Mouse (Mus musculus) embryonic stem cell, embryonic (primary cell): Measurements from ENCODE around the gene Hoxd8.

Experiments used
- CTCF ChIA-PET, 4 experiments: fragments of 300-600 bp in 2 of 4; fragments of 350-600 bp in 2 of 4; sonication (Branson Sonifier 250); formaldehyde crosslinking; loops; one replicate each; lab custom pipeline; 2022; ENCODE audit warnings: inconsistent platforms in 2 of 4; lab: Charles Lee
- POLR2A ChIA-PET, 4 experiments: fragments of 300-600 bp in 2 of 4; fragments of 350-600 bp in 2 of 4; sonication (Branson Sonifier 250); formaldehyde crosslinking; loops; one replicate each; lab custom pipeline; 2022; ENCODE audit warnings: antibody characterized with exemption in 4 of 4, inconsistent platforms in 1 of 4; lab: Charles Lee

The Hoxd8 gene

GRCm38 (mm10) chr2:74678891-74679595 is 25.4 kb upstream of the Hoxd8 start, which contains the start of gene Hoxd11:
Hoxd11 (plus strand) TSS chr2:74679557.
- CTCF ChIA-PET, result interaction anchor here in 2 of 4 experiments (0.9 to 1.4 kb wide), 3 partner anchors 10 to 23 kb away, joined by 3 to 6 read pairs (median 4); no protein-coding TSS in a partner anchor
- POLR2A ChIA-PET, result interaction anchor here in 2 of 4 experiments (0.7 to 2.0 kb wide), 5 partner anchors 11 to 14 kb away, joined by 3 to 7 read pairs (median 3); partner anchors contain the start of genes Hoxd10 (in 1 of the 2) and Hoxd13 (in 1 of the 2)

- POLR2A ChIA-PET, result interaction anchor here in 3 of 4 experiments (0.7 to 2.0 kb wide), 7 partner anchors 11 to 22 kb away, joined by 3 to 7 read pairs (median 3); partner anchors contain the start of genes Hoxd10 (in 1 of the 3) and Hoxd13 (in 1 of the 3)
- CTCF ChIA-PET, result interaction anchor here in 3 of 4 experiments (0.8 to 1.4 kb wide), 5 partner anchors 10 to 24 kb away, joined by 3 to 6 read pairs (median 3); partner anchors contain the start of gene Hoxd10 (in 1 of the 3)
These were observed 24.8 kb upstream of the Hoxd8 start for GRCm38 (mm10) chr2:74679596-74679971.

GRCm38 (mm10) chr2:74679980-74680379 is 24.4 kb upstream of the Hoxd8 start:
- POLR2A ChIA-PET, result interaction anchor here in 3 of 4 experiments (0.6 to 2.0 kb wide), 8 partner anchors 10 to 1188 kb away, joined by 3 to 7 read pairs (median 4); partner anchors contain the start of genes Hoxd10 (in 1 of the 3) and Hoxd13 (in 1 of the 3)
- CTCF ChIA-PET, result interaction anchor here (0.6 to 1.4 kb wide), 7 partner anchors 9 to 71 kb away, joined by 3 to 6 read pairs (median 4); partner anchors contain the start of gene Hoxd10 (in 1 of the 4)

DNA sequence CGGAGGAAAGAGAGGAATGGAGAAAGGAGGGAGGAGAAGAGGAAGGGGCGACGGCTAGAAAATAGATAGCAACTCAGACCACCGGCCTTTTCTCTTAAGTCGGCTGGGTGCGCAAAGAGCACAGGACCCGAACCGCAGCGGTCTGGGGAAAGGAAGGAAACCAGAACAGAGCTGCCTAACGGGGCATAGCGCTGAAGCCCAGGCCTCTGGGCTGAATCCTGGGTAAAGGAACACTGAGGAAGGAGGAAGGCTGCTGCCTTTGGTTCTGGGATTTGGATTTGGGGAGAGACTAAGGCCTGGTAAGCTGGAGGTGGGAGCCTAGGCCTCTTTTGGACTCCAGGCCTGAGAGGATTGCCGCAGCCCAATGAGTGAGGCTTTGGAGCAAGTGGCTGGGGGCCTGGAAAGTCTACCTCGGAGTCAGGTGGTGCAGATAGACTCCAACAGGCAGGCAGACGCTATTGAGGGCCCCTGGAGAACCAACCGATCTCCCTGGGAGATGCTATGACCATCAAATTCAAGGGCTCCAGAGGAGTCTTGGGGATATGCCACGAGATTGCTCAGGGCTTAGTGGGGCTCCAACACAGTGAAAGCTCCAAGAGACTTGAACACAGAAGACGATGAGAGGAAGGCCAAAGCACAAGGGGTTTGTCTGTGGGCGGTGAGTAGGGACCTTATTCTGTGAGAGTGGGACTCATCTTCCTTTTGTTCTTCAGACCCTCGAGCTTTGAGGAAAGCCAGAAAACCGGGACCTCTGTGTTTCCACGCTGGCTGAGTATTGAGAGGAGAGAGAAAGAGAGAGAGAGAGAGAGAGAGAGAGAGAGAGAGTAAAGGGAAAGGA is 23.6 kb upstream of the Hoxd8 start:
- CTCF ChIA-PET, result interaction anchor here (0.6 to 1.4 kb wide), 7 partner anchors 10 to 70 kb away, joined by 3 to 7 read pairs (median 4); partner anchors contain the start of gene Hoxd10 (in 1 of the 4)
- POLR2A ChIA-PET, result interaction anchor here in 3 of 4 experiments (0.6 to 2.0 kb wide), 13 partner anchors 9 to 636 kb away, joined by 3 to 7 read pairs (median 3); partner anchors contain the start of gene Hoxd13 (in 1 of the 3)

DNA sequence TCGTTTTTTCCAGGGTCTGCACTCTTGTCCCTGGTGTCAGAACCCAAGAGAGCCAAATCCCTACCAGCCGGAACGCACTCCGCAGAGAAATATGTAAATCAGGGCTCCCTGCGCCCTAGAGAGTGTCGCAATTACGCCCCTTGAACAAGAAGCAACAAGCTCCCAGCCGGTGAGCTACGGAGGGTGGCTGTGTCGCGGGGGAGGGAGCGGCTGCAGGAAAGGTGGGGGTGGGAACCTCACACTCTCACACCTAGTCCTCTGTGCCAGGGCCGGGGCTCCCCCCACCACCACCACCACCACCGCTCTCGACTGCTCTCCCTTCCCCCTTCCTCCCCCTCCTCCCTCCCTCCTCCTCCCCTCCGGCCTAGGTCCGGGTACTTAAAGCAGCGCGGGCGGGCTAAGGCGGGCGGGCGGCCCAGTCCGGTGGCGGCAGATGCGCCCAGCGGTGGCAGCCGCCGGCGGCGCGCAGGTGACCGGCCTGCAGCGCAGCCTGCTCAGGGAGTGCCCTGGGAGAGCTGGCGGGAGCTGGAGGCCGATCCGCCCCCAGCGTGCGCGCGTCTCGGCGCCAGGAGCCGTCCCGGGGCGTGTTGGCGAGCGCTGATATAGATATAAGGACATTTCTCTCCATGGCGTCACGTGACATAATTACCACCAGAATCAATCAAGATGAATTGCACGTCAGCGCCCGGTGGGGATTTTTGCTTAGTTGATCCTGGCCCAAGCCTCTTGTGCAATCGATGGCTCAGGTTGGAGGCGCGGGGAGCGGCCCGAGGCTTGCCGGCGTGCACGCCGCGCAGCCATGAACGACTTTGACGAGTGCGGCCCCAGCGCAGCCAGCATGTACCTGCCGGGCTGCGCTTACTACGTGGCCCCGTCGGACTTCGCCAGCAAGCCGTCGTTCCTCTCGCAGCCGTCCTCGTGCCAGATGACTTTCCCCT is 22.6 kb upstream of the Hoxd8 start:
- CTCF ChIA-PET, result interaction anchor here (0.6 to 1.3 kb wide), 8 partner anchors 10 to 1121 kb away, joined by 3 to 7 read pairs (median 4); partner anchors contain the start of gene Hoxd10 (in 1 of the 4)
- POLR2A ChIA-PET, result interaction anchor here in 3 of 4 experiments (0.5 to 1.3 kb wide), 11 partner anchors 9 to 635 kb away, joined by 3 to 7 read pairs (median 3); partner anchors contain the start of gene Hoxd13 (in 1 of the 3)

GRCm38 (mm10) chr2:74682796-74683195 is 21.6 kb upstream of the Hoxd8 start:
- CTCF ChIA-PET, result no interaction called here
- POLR2A ChIA-PET, result interaction anchor here in 3 of 4 experiments (0.6 to 1.1 kb wide), 5 partner anchors 12 to 977 kb away, joined by 3 to 7 read pairs (median 3); partner anchors contain the start of genes Hoxd3 (in 1 of the 3) and Hoxd4 (in 1 of the 3)

DNA sequence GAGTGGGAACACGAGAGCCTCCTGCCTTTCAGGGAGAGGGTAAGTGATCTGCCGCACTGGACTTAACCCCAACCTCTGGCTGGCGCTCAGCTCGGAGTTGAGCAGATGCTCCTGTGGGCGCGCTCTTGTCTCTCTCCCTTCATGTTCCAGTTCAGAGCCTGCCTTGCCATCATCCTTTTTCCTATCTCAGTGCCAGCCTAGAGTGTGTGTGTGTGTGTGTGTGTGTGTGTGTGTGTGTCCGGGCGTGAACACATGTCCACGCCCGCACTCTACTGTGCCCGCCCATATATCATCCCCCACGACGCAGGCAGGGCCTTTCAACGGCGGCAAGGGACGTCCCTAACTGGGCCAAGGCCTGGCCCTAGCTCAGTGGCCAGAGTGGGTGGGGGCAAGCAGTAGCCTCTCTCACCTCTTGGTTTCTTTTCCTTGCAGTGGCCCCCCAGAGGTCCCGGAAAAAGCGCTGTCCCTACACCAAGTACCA is 20.9 kb upstream of the Hoxd8 start:
- POLR2A ChIA-PET, result interaction anchor here in 3 of 4 experiments (0.6 to 1.1 kb wide), 5 partner anchors 13 to 977 kb away, joined by 3 to 7 read pairs (median 3); partner anchors contain the start of genes Hoxd3 (in 1 of the 3) and Hoxd4 (in 1 of the 3)
- CTCF ChIA-PET, result no interaction called here

DNA sequence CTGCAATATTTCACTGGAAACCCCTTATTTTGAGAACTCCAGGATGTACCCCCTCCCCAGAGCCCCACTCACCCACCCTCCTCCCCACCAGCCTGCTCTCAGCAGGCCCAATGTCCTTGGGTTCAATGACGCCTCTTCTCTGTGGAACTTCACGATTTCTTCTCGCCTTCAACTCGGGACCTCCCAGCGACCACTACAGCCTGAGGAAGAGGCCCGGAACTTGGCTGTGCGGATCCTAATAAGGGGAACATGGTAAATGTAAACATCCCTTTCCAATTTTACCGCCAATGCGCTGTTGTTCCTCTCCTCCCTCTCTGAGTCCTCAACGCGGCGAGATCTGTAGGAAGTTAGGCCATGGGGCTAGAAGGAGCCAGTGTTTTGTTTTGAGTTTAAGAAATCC is 20.3 kb upstream of the Hoxd8 start:
- ChIA-PET POLR2A (interaction anchor here in 1 of 4 experiments (1.0 kb wide), 1 partner anchor 22 kb away, joined by 3 read pairs; no protein-coding TSS in a partner anchor), CTCF (no interaction called here)

DNA sequence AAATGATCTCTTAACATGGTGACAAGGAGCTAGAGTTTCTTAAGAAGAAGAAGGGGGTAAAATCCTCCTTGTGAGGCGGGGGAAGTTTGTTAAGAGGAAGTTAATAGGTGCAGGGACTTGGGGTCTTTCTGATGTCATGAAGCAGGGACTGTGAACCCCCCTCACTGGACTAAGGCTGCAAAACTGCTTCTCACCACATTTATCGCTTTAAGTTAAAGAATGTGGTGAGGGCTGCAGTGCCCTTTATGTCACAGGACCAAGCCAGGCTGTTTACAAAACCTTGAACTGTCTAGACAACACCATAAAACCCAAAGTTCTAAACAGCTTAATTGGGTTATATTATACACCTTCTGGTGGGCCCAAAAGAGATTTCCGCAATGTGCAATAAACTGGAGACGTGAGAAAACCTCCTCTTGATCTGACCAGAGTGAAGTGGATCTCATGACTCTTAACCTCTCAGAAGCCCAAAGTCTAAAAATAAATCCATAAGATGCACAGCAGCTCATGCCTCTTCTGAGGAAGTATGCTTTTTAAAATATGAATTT is 19.3 kb upstream of the Hoxd8 start:
- CTCF ChIA-PET, result interaction anchor here in 2 of 4 experiments (0.6 to 0.7 kb wide), 2 partner anchors 20 to 621 kb away, joined by 3 to 4 read pairs; no protein-coding TSS in a partner anchor

DNA sequence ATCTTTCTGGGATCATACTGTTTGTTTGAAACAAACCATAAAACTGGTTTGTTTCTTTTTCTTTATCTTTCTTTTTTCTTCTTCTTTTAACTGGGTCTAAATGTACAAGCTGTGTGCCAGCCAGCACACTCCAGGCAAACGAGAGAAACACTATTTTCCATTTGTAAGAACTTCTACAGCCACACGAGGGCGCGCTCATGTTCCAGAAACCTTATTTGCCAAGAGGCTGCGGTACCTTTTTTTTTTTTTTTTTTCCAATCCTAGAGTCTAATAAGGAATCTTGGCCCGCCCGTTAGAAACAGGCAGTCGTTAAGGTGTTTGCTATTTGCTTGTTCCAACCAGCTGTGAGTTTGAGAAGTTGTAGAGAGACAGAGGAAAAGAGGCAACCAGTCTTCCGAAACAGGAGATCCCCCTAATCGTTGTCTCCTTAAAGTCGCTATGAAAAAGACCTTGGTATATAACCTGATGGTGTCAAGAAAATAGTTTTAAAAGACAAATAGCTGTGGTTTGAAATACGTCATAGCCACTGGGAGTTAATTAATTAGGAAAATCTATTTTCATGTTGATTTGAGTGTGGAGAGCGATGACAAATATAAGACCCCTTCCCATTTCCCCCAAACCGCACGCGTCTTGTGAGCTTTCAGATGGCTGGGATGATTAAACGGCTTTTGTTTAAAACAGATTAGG is 18.0 kb upstream of the Hoxd8 start:
- POLR2A ChIA-PET, result interaction anchor here in 2 of 4 experiments (0.7 to 1.4 kb wide), 3 partner anchors 14 to 57 kb away, joined by 3 to 6 read pairs (median 3); no protein-coding TSS in a partner anchor
- CTCF ChIA-PET, result interaction anchor here (0.6 to 1.2 kb wide), 17 partner anchors 8 to 1171 kb away, joined by 3 to 10 read pairs (median 4); partner anchors contain the start of gene Hoxd9 (in 1 of the 4)

More for the DNA sequence above, 19.3 kb upstream of the Hoxd8 start:
- POLR2A ChIA-PET, result interaction anchor here in 3 of 4 experiments (0.6 to 1.4 kb wide), 6 partner anchors 21 to 1415 kb away, joined by 3 to 4 read pairs (median 3); no protein-coding TSS in a partner anchor

DNA sequence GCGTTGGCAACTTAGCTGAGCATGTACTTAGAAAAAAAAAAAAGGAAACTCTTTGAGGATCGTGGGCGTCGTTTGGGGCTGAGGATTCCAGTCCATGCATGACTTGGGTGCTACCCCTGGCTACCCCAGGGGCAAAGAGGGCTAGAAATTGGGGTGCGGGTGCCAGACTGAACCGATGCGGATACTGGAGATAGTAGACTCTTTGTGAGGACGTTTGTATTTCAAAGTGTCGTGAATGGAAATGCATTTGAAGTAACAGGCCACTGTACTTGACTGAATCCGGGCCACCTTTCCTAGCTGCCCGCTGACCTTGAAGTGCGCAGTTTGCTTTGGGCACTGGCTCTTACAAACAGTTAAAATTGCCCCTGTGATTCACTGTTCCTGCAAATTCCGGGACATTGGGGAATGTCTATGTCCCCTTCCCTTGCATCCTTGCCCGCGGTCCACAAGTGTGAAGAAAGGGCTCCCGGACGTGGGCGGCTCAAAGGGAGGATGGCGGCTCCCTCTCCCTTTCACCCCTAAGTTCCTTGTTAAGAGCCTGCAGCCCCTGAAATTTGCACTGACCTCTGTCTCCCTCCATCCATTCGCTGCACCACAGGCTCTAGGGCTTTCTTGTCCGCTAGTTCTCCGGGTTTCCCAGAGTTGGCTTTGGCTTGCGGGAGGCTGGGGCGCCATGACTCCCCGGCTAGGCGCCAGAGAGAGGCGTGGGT is 17.3 kb upstream of the Hoxd8 start:
- ChIA-PET POLR2A (interaction anchor here in 1 of 4 experiments (1.1 kb wide), 1 partner anchor 19 kb away, joined by 5 read pairs; no protein-coding TSS in a partner anchor), CTCF (interaction anchor here (0.6 to 1.2 kb wide), 8 partner anchors 9 to 879 kb away, joined by 3 to 10 read pairs (median 4); no protein-coding TSS in a partner anchor)

GRCm38 (mm10) chr2:74687698-74688555 is 16.5 kb upstream of the Hoxd8 start:
- CTCF ChIA-PET, result interaction anchor here in 1 of 4 experiments (1.2 kb wide), 1 partner anchor 15 kb away, joined by 3 read pairs; no protein-coding TSS in a partner anchor

GRCm38 (mm10) chr2:74688795-74689573 is 15.4 kb upstream of the Hoxd8 start:
- CTCF ChIA-PET, result interaction anchor here in 3 of 4 experiments (0.6 to 2.7 kb wide), 6 partner anchors 10 to 462 kb away, joined by 3 to 9 read pairs (median 3); partner anchors contain the start of genes Hoxd11 (in 1 of the 3), Hoxd3 (in 1 of the 3) and Hoxd4 (in 1 of the 3)
- POLR2A ChIA-PET, result interaction anchor here in 2 of 4 experiments (0.5 to 1.8 kb wide), 8 partner anchors 11 to 45 kb away, joined by 3 to 6 read pairs (median 4); no protein-coding TSS in a partner anchor

More at GRCm38 (mm10) chr2:74687698-74688555, 16.5 kb upstream of the Hoxd8 start:
- POLR2A ChIA-PET, result interaction anchor here in 1 of 4 experiments (0.5 to 1.1 kb wide), 3 partner anchors 12 to 180 kb away, joined by 4 to 5 read pairs (median 4); no protein-coding TSS in a partner anchor
